Mouse (Mus musculus): ENCODE results near the gene Arid2. TPM values are rescaled to one million over a fixed set of nuclear protein-coding genes. Genes with fewer than 3 reads are reported as not detected.

The Arid2 gene
- polyA plus RNA-seq, 1 experiment from 2014 or later: 38.7 TPM

DNA sequence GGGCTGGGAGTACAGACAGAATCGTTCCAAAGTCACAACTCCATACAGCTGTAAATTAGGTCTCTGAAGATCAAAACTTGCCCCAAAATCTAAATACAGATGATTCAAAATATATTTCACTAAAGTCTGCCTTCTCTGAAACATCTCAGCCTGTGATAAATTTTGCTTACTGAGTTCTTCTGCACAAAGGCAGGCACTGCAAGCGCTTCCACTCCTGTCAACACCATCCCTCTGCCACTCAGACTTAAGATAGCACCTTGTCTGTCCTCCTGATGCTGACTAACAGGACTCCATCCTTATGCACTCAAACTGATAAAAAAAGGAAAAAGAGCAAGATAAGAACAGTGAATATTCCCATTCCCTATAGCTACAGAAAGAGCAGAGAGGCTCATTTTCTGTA is 13.0 kb upstream of the Arid2 start:
- no peaks in the 10 kb centered on the region for H3K27me3 ChIP-seq
- H3K4me2 ChIP-seq: no peak overlapping the region
- H3K4me1 ChIP-seq: peaks cover 11% of the 10 kb centered on the region; the same call in 1 of the 2 replicates
- no peak overlapping the region for H3K27ac ChIP-seq
- H3K9ac ChIP-seq: no peak overlapping the region
- WGBS: 90% methylated on average over 2 of the region's 2 CpGs
- H3K36me3 ChIP-seq (replicated peaks): peaks cover 41% of the 10 kb centered on the region
- ATAC-seq (ENCODE audit: low FRiP score): no peak
- H3K9me3 ChIP-seq: no peaks in the 10 kb centered on the region
- no peak overlapping the region for H3K4me3 ChIP-seq (replicated peaks)

DNA sequence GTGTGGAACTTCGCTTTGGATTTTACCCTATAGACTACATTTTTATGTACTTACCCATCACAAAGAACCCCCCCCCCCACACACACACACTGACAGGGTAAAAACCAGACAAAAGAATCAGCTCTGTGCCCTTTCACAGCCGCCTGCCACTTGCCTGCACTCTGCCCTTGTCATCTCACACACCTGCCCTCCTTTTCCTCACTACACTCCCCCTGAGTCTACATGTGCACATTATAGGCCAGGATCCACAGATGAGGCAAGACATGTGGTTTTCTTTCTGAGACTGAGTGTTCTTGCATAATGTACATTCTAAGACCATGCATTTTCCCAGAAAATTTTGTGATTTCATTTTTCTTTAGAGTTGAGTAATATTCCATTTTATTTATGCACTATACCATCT is 12.1 kb upstream of the Arid2 start:
- no peak overlapping the region for H3K4me3 ChIP-seq (replicated peaks)
- H3K9ac ChIP-seq: no peak overlapping the region
- WGBS: 66% methylated on average over 2 of the region's 2 CpGs
- ATAC-seq (ENCODE audit: low FRiP score): no peak
- H3K9me3 ChIP-seq: 0 out of 2 replicates have a peak, but pooled peaks cover 2% of the 10 kb centered on the region
- no peak overlapping the region for H3K27ac ChIP-seq
- no peak overlapping the region for H3K4me2 ChIP-seq
- H3K4me1 ChIP-seq: peaks cover 11% of the 10 kb centered on the region; the same call in 1 of the 2 replicates
- peaks cover 49% of the 10 kb centered on the region for H3K36me3 ChIP-seq (replicated peaks)
- no peaks in the 10 kb centered on the region for H3K27me3 ChIP-seq

DNA sequence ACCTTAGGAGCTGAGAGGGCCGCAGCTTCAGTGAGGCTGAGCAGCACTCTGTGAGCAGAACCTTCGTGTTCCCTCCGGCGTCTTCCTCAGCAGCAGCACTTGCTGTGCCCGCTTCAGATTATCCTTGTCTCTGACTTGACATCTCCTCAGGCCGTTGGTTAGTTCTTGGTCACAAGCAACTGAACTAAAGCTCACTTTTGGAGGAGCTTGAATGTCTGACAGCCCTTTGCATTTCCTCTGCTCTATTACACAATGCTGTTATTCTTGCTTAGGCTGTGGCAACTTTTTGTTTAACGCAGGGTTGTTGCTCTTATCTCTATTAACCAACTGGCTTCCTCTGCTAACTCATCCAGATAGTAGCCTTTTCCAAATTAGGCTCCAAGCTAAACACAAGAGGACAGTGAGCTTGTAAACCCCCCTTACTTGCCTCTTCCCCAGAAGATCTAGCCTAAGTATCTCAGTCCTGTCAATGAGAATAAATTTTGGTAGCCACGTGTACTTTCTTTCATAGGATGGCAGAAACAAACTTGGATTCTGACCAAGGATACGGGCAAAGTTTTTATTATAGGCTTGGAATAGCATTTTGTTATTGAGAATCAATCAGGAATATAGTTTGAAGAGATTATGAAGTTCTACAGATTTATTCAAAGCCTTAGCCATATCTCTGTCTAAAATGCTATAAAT is 11.4 kb upstream of the Arid2 start:
- H3K27me3 ChIP-seq: no peaks in the 10 kb centered on the region
- no peak overlapping the region for H3K4me2 ChIP-seq
- WGBS: 88% methylated on average over 9 of the region's 9 CpGs
- peaks cover 14% of the 10 kb centered on the region for H3K4me1 ChIP-seq
- H3K4me3 ChIP-seq (replicated peaks): no peak overlapping the region
- H3K36me3 ChIP-seq (replicated peaks): peaks cover 57% of the 10 kb centered on the region
- H3K27ac ChIP-seq: no peak overlapping the region
- H3K9me3 ChIP-seq: 0 out of 2 replicates have a peak, but pooled peaks cover 4% of the 10 kb centered on the region
- no peak for ATAC-seq (ENCODE audit: low FRiP score)
- H3K9ac ChIP-seq: no peak overlapping the region

DNA sequence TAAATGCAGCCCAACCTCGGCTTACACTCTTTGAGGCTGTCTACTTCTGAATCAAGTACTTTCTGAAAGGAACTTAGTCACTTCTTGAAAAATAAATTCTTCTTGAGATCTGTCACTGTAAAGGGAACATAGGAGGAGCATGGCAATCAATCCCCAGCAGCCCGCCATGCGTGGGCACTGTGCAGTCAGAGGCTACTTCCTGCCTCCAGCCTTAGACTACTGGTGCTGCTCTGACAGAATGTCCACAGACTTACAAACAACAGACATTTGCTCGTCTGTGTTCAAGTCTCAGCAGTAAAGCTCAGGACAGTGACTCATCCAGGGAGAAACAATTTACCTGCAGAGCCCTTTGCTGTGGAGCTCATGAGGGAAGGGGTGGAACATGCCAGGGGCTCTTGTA is 10.3 kb upstream of the Arid2 start:
- Histone ChIP-seq H3K4me2 (no peak overlapping the region), H3K36me3 (replicated peaks) (peaks cover 63% of the 10 kb centered on the region), H3K27me3 (no peaks in the 10 kb centered on the region), H3K27ac (no peak overlapping the region), H3K9me3 (0 out of 2 replicates have a peak, but pooled peaks cover 4% of the 10 kb centered on the region), H3K4me1 (peaks cover 22% of the 10 kb centered on the region), H3K4me3 (replicated peaks) (no peak overlapping the region), H3K9ac (no peak overlapping the region)
- WGBS: 90% methylated on average over 4 of the region's 4 CpGs
- ATAC-seq (ENCODE audit: low FRiP score): no peak

DNA sequence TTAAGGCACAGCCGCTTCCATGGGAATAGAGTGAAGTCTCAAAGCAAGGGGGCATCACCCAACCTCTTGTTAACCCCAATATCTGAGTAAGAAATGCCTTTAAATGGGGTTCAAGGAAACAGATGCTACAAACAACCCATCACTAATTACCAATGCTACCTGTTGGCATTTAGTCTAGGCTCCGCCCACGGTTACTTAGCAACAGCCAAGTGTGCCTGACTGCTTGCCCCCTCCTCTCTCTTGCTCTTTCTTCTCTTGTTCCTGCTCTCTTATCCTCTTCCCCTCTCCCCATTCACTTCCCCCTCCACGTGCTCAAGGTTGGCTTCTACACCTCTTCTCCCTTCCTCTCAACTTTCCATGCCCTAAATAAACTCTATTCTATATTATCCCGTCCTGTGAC is 6.1 kb upstream of the Arid2 start:
- no peak overlapping the region for H3K4me2 ChIP-seq
- 0 out of 2 replicates have a peak, but pooled peaks cover 4% of the 10 kb centered on the region for H3K9me3 ChIP-seq
- peaks cover 48% of the 10 kb centered on the region for H3K36me3 ChIP-seq (replicated peaks)
- ATAC-seq (ENCODE audit: low FRiP score): no peak
- H3K27ac ChIP-seq: no peak overlapping the region
- H3K4me3 ChIP-seq (replicated peaks): no peak overlapping the region
- H3K4me1 ChIP-seq: peaks cover 30% of the 10 kb centered on the region
- H3K9ac ChIP-seq: no peak overlapping the region
- 86% methylated on average over 5 of the region's 5 CpGs for WGBS
- no peaks in the 10 kb centered on the region for H3K27me3 ChIP-seq

DNA sequence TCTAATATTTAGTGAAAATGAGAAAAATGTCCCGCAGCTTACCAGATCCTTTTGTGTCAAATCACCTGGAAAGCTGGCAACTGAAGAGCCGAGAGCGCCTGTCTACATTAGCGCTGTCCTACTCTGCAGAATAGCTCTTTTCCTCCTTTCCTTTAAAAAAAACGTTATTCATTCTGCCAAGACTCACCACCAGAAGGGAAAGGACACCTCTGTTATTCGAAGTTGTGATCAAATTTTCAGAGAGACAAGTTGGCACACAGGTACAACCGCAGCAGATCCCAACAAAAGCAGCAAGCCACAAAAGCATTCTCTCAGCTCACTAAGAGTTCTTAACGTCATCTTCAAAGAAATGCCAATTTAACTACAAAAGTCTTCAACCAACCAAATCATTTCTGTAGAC is 4.2 kb upstream of the Arid2 start:
- Histone ChIP-seq H3K27ac (no peak overlapping the region; the same call in 1 of the 2 replicates), H3K9ac (peak overlapping the region; percentile 36; the same call in 1 of the 2 replicates)

DNA sequence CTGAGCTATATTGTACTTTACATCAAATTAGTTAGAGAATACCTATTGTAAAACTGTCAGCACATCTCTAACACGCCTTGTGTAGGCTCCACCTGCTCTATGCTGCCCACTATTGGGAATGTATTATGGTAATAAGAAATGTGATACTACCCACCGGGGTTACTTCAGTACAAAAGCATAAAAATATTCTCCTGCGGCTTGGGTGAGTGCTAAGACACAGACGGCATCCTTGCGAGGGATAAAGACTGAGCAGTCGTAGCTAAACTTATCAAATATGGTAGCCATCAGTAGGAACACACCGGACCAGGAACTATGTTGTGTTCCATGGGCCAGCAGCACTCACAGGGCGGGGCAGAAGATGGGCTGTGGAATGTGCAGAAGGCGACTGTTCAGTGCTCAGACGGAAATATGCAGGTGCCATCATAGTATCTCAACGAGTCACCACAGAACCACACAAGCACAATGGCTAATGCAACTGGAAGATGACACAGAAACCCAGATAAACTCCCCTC is 3.3 kb upstream of the Arid2 start:
- Histone ChIP-seq H3K4me2 (peak overlapping the region; percentile 84), H3K9me3 (0 out of 2 replicates have a peak, but pooled peaks cover 4% of the 10 kb centered on the region), H3K9ac (peak overlapping the region; percentile 99), H3K4me1 (peaks cover 30% of the 10 kb centered on the region), H3K27ac (peak overlapping the region; percentile 100), H3K4me3 (replicated peaks) (peak overlapping the region; percentile 92), H3K36me3 (replicated peaks) (peaks cover 25% of the 10 kb centered on the region), H3K27me3 (no peaks in the 10 kb centered on the region)
- WGBS: 5% methylated on average over 11 of the region's 11 CpGs
- ATAC-seq (ENCODE audit: low FRiP score): no peak

More for the DNA sequence above, 4.2 kb upstream of the Arid2 start:
- Histone ChIP-seq H3K4me3 (replicated peaks) (peak overlapping the region; percentile 92), H3K4me1 (peaks cover 30% of the 10 kb centered on the region), H3K27me3 (no peaks in the 10 kb centered on the region), H3K36me3 (replicated peaks) (peaks cover 32% of the 10 kb centered on the region), H3K4me2 (peak overlapping the region; percentile 84), H3K9me3 (0 out of 2 replicates have a peak, but pooled peaks cover 4% of the 10 kb centered on the region)
- no peak for ATAC-seq (ENCODE audit: low FRiP score)
- 54% methylated on average over 8 of the region's 8 CpGs for WGBS

DNA sequence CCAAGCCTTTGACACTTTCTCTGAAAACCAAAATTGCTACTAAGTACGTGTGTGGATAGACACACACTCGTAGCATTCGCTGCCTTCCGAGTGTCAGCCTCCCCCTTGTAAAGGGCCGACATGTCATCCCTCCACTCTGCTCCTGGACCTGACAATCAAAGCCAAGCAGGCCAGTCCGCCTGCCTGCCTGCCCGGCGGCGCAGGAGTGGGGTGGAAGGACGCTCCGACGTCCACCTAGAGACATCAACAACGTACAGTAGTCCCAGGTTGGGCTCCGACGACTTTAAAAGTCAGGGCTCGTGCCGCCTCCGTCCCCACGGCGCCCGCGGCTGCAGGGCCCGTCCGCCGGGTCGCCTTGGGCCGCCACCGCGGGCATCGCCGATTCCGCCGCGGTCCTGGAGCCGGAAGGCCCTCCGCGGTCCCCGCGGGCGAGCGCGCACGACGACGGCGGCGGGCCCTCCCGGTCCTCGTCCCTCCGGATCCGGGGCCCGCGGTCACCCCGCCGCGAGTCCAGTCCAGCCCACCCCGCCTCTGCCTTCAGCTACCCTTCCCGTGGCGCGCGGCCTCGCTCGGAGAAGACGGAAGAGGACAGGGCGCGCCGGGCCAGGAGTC is 2.5 kb upstream of the Arid2 start:
- H3K27ac ChIP-seq: peak overlapping the region; percentile 100
- H3K36me3 ChIP-seq (replicated peaks): peaks cover 17% of the 10 kb centered on the region
- peak; percentile 50 for ATAC-seq (ENCODE audit: low FRiP score)
- H3K9ac ChIP-seq: peak overlapping the region; percentile 99
- peaks cover 35% of the 10 kb centered on the region for H3K4me1 ChIP-seq
- no peaks in the 10 kb centered on the region for H3K27me3 ChIP-seq
- H3K4me2 ChIP-seq: peak overlapping the region; percentile 84
- H3K4me3 ChIP-seq (replicated peaks): peak overlapping the region; percentile 92
- H3K9me3 ChIP-seq: 0 out of 2 replicates have a peak, but pooled peaks cover 4% of the 10 kb centered on the region
- WGBS: under 1% methylated on average over 62 of the region's 67 CpGs

DNA sequence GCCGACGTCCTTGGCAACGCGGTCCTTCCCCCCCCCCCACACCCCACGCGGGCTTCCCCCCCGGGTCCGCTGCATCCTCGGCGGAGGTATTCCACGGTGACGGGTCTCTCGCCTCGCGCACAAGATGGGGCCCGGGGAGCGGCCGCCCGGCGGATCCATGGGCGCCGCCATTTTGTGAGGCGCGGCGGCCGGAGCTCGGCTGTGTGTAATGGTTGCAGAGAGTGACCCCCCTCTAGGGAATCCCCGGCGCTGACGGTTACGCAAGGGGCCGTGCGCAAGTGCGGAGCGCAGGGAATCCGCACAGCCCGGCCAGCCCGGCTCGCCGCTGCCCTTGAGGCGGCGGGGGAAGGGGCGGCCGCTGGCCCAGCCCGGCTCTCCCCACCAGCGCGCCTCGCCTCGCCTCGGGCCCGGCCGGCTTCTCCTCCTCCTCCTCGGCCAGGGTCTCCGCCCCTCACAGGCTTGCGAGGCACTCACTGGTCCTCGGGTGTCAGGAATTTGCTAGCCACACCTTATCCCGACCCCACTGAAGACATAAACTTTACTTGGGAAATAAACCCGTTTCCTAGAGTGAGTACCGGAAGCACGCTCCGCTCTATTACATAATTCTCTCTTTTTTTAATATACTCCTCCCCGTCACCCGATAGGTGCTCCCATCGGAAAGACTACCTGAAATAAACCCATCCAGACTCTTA is 1.8 kb upstream of the Arid2 start:
- peaks cover 11% of the 10 kb centered on the region for H3K36me3 ChIP-seq (replicated peaks)
- no peaks in the 10 kb centered on the region for H3K27me3 ChIP-seq
- H3K9ac ChIP-seq: peak overlapping the region; percentile 99
- peak; percentile 90 for ATAC-seq (ENCODE audit: low FRiP score)
- peak overlapping the region; percentile 92 for H3K4me3 ChIP-seq (replicated peaks)
- H3K9me3 ChIP-seq: no peaks in the 10 kb centered on the region
- WGBS: under 1% methylated on average over 59 of the region's 64 CpGs
- peak overlapping the region; percentile 100 for H3K27ac ChIP-seq
- H3K4me1 ChIP-seq: peaks cover 38% of the 10 kb centered on the region
- peak overlapping the region; percentile 84 for H3K4me2 ChIP-seq

DNA sequence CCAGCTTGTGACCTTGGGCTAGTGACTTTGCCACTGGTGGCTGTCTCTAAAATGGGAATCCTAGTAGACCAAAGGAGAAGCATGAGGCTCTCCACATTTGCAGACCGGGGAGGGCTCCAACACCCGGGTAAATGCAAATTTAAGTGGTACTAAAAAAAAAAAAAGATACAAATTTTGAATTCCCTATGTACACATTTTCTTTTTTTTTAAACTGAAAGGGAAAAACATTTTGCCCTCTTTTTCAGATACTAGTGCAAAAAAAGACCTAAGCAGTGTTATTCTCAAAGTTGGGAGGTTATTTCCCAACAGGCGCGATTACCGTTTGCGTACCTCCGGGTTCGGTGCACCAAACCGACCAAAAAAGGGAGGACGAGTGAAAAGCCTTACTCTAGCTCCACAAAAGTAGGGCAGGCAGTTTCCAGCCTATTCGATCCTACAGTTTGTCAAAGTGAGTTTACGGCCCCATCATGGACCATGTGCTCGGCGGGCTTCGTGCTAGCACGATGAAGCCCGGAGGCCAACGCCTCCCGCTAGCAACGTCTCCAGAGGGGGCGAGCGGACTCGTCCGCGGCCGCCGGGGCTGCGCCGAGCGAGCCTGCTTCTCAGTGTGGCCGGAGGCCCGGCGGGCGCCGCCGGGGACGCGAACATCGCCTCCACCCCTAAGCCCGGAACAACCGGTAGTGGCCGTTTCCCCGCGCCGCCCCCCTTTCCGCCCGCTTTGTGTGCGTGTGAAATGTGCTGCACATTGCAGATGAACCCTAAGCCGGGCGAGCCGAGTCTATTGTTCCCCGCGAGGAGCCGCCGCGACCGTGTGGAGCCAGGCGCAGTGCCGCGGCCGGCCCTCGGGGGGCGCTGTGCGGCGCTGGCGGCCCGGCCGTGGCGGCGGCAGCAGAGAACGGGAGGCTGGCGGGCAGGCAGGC is 1.0 kb upstream of the Arid2 start:
- peak overlapping the region; percentile 99 for H3K9ac ChIP-seq
- no peaks in the 10 kb centered on the region for H3K27me3 ChIP-seq
- peak overlapping the region; percentile 84 for H3K4me2 ChIP-seq
- peak overlapping the region; percentile 100 for H3K27ac ChIP-seq
- H3K9me3 ChIP-seq: no peaks in the 10 kb centered on the region
- peak; percentile 80 for ATAC-seq (ENCODE audit: low FRiP score)
- WGBS: under 1% methylated on average over 61 of the region's 72 CpGs
- H3K36me3 ChIP-seq (replicated peaks): peaks cover 3% of the 10 kb centered on the region; the same call in 1 of the 2 replicates
- H3K4me1 ChIP-seq: peaks cover 35% of the 10 kb centered on the region
- H3K4me3 ChIP-seq (replicated peaks): peak overlapping the region; percentile 92

DNA sequence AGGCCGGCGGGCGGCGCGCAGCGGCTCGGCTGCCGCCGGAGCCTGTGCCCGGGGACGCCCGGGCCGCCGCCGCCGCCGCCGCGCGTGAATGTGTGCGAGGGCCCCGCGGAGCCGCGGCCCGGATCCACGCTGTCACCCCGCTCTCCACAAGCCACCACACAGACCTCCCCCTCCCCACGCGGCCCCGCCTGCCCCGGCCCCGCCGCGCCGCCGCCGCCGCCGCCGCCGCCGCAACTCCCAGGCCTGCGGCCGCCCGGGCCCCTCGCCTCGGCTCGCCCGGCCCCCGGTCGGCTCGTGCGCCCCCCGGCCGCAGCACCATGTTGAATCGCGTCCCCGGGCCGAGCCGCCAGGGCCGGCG is 404 bp upstream of the Arid2 start:
- H3K27ac ChIP-seq: peak overlapping the region; percentile 100
- WGBS: 1% methylated on average over 26 of the region's 63 CpGs
- no peaks in the 10 kb centered on the region for H3K27me3 ChIP-seq
- H3K4me2 ChIP-seq: peak overlapping the region; percentile 84
- H3K4me1 ChIP-seq: peaks cover 31% of the 10 kb centered on the region
- peak overlapping the region; percentile 99 for H3K9ac ChIP-seq
- H3K36me3 ChIP-seq (replicated peaks): no peaks in the 10 kb centered on the region
- peak overlapping the region; percentile 92 for H3K4me3 ChIP-seq (replicated peaks)
- no peaks in the 10 kb centered on the region for H3K9me3 ChIP-seq
- ATAC-seq (ENCODE audit: low FRiP score): peak; percentile 24
